Mouse (Mus musculus): Measurements from ENCODE around the gene 4933427D14Rik. TPM values are rescaled to one million over a fixed set of nuclear protein-coding genes. Genes with fewer than 3 reads are reported as not detected.

Gene 4933427D14Rik
- polyA plus RNA-seq, 1 experiment: 5.1 TPM

GRCm38 (mm10) chr11:72206341-72207203 lies 687 bp downstream of the 4933427D14Rik start, which contains the start of gene Gm43951:
Gene Gm43951 (minus strand): TSS chr11:72206840.
- peak within 1 kb of the TSS; percentile 98 for H3K4me3 ChIP-seq (replicated peaks; ENCODE audit: extremely low read depth, low read depth, low read length)
- no peak for DNase-seq
- H3K4me1 ChIP-seq (ENCODE audit: control insufficient read depth, insufficient read depth, low read length): no peaks in the 10 kb centered on the region; the same call in 1 of the 2 replicates
- TF ChIP-seq POLR2A (IDR thresholded peaks at IDR 0.05; ENCODE audit: borderline replicate concordance, extremely low read depth, low read depth, low read length): no peak
- TF ChIP-seq CTCF (IDR thresholded peaks at IDR 0.05; ENCODE audit: insufficient read depth, low read length): no peak
- 1% methylated on average over 43 of the region's 43 CpGs for WGBS

- WGBS: 82% methylated on average over 6 of the region's 6 CpGs
- no peak for TF ChIP-seq POLR2A (IDR thresholded peaks at IDR 0.05; ENCODE audit: borderline replicate concordance, extremely low read depth, low read depth, low read length)
- TF ChIP-seq CTCF (IDR thresholded peaks at IDR 0.05; ENCODE audit: insufficient read depth, low read length): no peak
- no peak overlapping the region for H3K4me3 ChIP-seq (replicated peaks; ENCODE audit: extremely low read depth, low read depth, low read length)
- H3K4me1 ChIP-seq (ENCODE audit: control insufficient read depth, insufficient read depth, low read length): no peaks in the 10 kb centered on the region; the same call in 1 of the 2 replicates
- no peak for DNase-seq
Observed at GRCm38 (mm10) chr11:72205256-72205655, 2.0 kb downstream of the 4933427D14Rik start.

GRCm38 (mm10) chr11:72203440-72203839 lies 3.8 kb downstream of the 4933427D14Rik start:
- no peak for TF ChIP-seq CTCF (IDR thresholded peaks at IDR 0.05; ENCODE audit: insufficient read depth, low read length)
- TF ChIP-seq POLR2A (IDR thresholded peaks at IDR 0.05; ENCODE audit: borderline replicate concordance, extremely low read depth, low read depth, low read length): no peak
- no peaks in the 10 kb centered on the region; the same call in 1 of the 2 replicates for H3K4me1 ChIP-seq (ENCODE audit: control insufficient read depth, insufficient read depth, low read length)
- WGBS: 76% methylated on average over 1 of the region's 1 CpGs
- no peak overlapping the region for H3K4me3 ChIP-seq (replicated peaks; ENCODE audit: extremely low read depth, low read depth, low read length)
- DNase-seq: no peak

- H3K4me3 ChIP-seq (replicated peaks; ENCODE audit: extremely low read depth, low read depth, low read length): no peak overlapping the region
- no peak for DNase-seq
- TF ChIP-seq POLR2A (IDR thresholded peaks at IDR 0.05; ENCODE audit: borderline replicate concordance, extremely low read depth, low read depth, low read length) (no peak), CTCF (IDR thresholded peaks at IDR 0.05; ENCODE audit: insufficient read depth, low read length) (no peak)
- WGBS: 49% methylated on average over 8 of the region's 8 CpGs
- no peaks in the 10 kb centered on the region for H3K4me1 ChIP-seq (ENCODE audit: control insufficient read depth, insufficient read depth, low read length)
Observed at GRCm38 (mm10) chr11:72196506-72196905, 10.8 kb downstream of the 4933427D14Rik start.

GRCm38 (mm10) chr11:72194259-72194658 lies 13.0 kb downstream of the 4933427D14Rik start:
- Histone ChIP-seq H3K4me3 (replicated peaks; ENCODE audit: extremely low read depth, low read depth, low read length) (no peak overlapping the region), H3K4me1 (ENCODE audit: control insufficient read depth, insufficient read depth, low read length) (no peaks in the 10 kb centered on the region)
- TF ChIP-seq POLR2A (IDR thresholded peaks at IDR 0.05; ENCODE audit: borderline replicate concordance, extremely low read depth, low read depth, low read length): no peak
- no peak for TF ChIP-seq CTCF (IDR thresholded peaks at IDR 0.05; ENCODE audit: insufficient read depth, low read length)
- WGBS: 69% methylated on average over 2 of the region's 2 CpGs
- no peak for DNase-seq

- no peak overlapping the region for H3K4me3 ChIP-seq (replicated peaks; ENCODE audit: extremely low read depth, low read depth, low read length)
- no peak for DNase-seq
Observed at GRCm38 (mm10) chr11:72190857-72191256, 16.4 kb downstream of the 4933427D14Rik start.

GRCm38 (mm10) chr11:72184252-72184651 lies 23.0 kb downstream of the 4933427D14Rik start:
- no peak for DNase-seq
- no peak for TF ChIP-seq CTCF (IDR thresholded peaks at IDR 0.05; ENCODE audit: insufficient read depth, low read length)
- no peak for TF ChIP-seq POLR2A (IDR thresholded peaks at IDR 0.05; ENCODE audit: borderline replicate concordance, extremely low read depth, low read depth, low read length)
- Histone ChIP-seq H3K4me3 (replicated peaks; ENCODE audit: extremely low read depth, low read depth, low read length) (no peak overlapping the region), H3K4me1 (ENCODE audit: control insufficient read depth, insufficient read depth, low read length) (no peaks in the 10 kb centered on the region)
- 40% methylated on average over 4 of the region's 4 CpGs for WGBS

More at GRCm38 (mm10) chr11:72190857-72191256, 16.4 kb downstream of the 4933427D14Rik start:
- no peaks in the 10 kb centered on the region for H3K4me1 ChIP-seq (ENCODE audit: control insufficient read depth, insufficient read depth, low read length)
- TF ChIP-seq CTCF (IDR thresholded peaks at IDR 0.05; ENCODE audit: insufficient read depth, low read length): no peak
- TF ChIP-seq POLR2A (IDR thresholded peaks at IDR 0.05; ENCODE audit: borderline replicate concordance, extremely low read depth, low read depth, low read length): no peak
- 94% methylated on average over 1 of the region's 1 CpGs for WGBS

- DNase-seq: no peak
- TF ChIP-seq CTCF (IDR thresholded peaks at IDR 0.05; ENCODE audit: insufficient read depth, low read length): no peak
- TF ChIP-seq POLR2A (IDR thresholded peaks at IDR 0.05; ENCODE audit: borderline replicate concordance, extremely low read depth, low read depth, low read length): no peak
- Histone ChIP-seq H3K4me1 (ENCODE audit: control insufficient read depth, insufficient read depth, low read length) (no peaks in the 10 kb centered on the region), H3K4me3 (replicated peaks; ENCODE audit: extremely low read depth, low read depth, low read length) (no peak overlapping the region)
- WGBS: 87% methylated on average over 4 of the region's 4 CpGs
Observed at GRCm38 (mm10) chr11:72181136-72181535, 26.1 kb downstream of the 4933427D14Rik start.

- H3K4me1 ChIP-seq (ENCODE audit: control insufficient read depth, insufficient read depth, low read length): no peaks in the 10 kb centered on the region
- no peak for TF ChIP-seq POLR2A (IDR thresholded peaks at IDR 0.05; ENCODE audit: borderline replicate concordance, extremely low read depth, low read depth, low read length)
- TF ChIP-seq CTCF (IDR thresholded peaks at IDR 0.05; ENCODE audit: insufficient read depth, low read length): no peak
- DNase-seq: no peak
- H3K4me3 ChIP-seq (replicated peaks; ENCODE audit: extremely low read depth, low read depth, low read length): no peak overlapping the region
- WGBS: 90% methylated on average over 5 of the region's 5 CpGs
Observed at GRCm38 (mm10) chr11:72180556-72180955, 26.7 kb downstream of the 4933427D14Rik start.

- DNase-seq: no peak
- Histone ChIP-seq H3K4me3 (replicated peaks; ENCODE audit: extremely low read depth, low read depth, low read length) (no peak overlapping the region), H3K4me1 (ENCODE audit: control insufficient read depth, insufficient read depth, low read length) (no peaks in the 10 kb centered on the region)
- 85% methylated on average over 3 of the region's 3 CpGs for WGBS
- TF ChIP-seq POLR2A (IDR thresholded peaks at IDR 0.05; ENCODE audit: borderline replicate concordance, extremely low read depth, low read depth, low read length): no peak
- no peak for TF ChIP-seq CTCF (IDR thresholded peaks at IDR 0.05; ENCODE audit: insufficient read depth, low read length)
Observed at GRCm38 (mm10) chr11:72176553-72176952, 30.7 kb downstream of the 4933427D14Rik start.
